8 mouse cellular contexts compared by ENCODE assay signal in the genomic region with DNA sequence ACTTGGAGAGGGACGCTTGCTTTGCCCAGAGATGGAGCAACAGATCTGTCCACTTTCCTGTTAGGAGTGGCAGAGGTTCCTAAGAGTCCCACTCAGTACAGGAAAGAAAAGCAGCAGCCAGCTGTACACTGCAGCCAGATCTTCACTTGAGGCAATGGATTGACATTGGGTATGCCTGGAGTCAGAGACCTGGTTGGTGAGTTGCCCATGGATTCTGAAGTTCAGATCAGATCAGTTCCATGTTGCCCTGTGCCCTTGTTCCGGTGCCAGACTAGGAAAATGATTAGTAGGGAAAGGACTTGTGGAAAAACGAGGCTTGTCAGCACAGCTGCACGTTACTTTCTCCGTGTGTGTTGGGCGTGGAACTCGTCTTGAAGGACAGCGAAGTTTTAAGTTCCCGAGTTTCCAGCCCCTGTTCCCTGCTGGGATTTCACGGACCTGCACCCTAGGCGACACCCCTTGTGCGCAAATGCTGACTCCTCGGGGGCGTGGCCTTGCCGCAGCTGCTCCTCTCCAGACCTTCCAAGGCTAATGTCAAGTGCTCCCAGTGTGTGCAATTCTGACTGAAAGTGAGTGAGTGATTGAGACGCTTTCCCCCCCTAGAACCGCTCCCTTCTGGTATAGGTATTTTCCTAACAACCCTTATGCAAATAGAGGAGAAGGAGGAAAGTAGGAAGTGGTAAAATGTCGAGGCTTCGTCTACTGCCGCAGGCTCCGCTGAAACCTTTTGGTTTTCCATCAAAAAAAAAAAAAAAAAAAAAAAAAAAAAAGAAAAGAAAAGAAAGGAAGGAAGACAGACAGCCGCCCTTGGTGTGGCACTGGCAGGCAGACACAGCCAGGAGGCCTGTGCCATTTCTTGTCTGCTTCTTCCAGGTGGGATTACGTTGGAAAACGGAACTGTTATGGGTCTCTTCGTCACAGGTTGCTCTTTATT. TPM values are rescaled to one million over a fixed set of nuclear protein-coding genes. Genes with fewer than 3 reads are reported as not detected.
DNase-seq lines count a peak whose midpoint lies in the region; ATAC-seq and TF ChIP-seq lines count a peak whose summit lies in the region.

No protein-coding gene starts in this region.

- no peak for TF ChIP-seq POLR2A in thymus, adult 2 months (IDR thresholded peaks at IDR 0.05; ENCODE audit: control insufficient read depth, extremely low read depth, insufficient read depth, low read length, poor library complexity)
- TF ChIP-seq POLR2A in cerebellum, adult 2 months (IDR thresholded peaks at IDR 0.05; ENCODE audit: borderline replicate concordance, insufficient read depth, low read length), result no peak

- H3K4me1 ChIP-seq in thymus, adult 2 months (replicated peaks; ENCODE audit: control insufficient read depth, insufficient read depth, low read length), result peaks cover 11% of the 10 kb centered on the region
- peaks cover 24% of the 10 kb centered on the region for H3K4me1 ChIP-seq in erythroblast, embryonic 14.5 days (ENCODE audit: control insufficient read depth)
- H3K4me1 ChIP-seq in heart, postnatal 0 days (ENCODE audit: control insufficient read depth, insufficient read depth), result peaks cover 17% of the 10 kb centered on the region
- H3K4me1 ChIP-seq in stomach, embryonic 14.5 days (ENCODE audit: control insufficient read depth, insufficient read depth, low read length), result peaks cover 21% of the 10 kb centered on the region
- H3K4me1 ChIP-seq in cerebellum, adult 2 months (ENCODE audit: control insufficient read depth, insufficient read depth, low read length), result peaks cover 4% of the 10 kb centered on the region; the same call in 1 of the 2 replicates

- TF ChIP-seq CTCF in thymus, adult 2 months (IDR thresholded peaks at IDR 0.05; ENCODE audit: borderline replicate concordance, control insufficient read depth, extremely low read depth, insufficient read depth, low read length, poor library complexity), result no peak
- TF ChIP-seq CTCF in heart, postnatal 0 days (IDR thresholded peaks at IDR 0.05; ENCODE audit: low read depth), result no peak
- no peak for TF ChIP-seq CTCF in cerebellum, adult 2 months (IDR thresholded peaks at IDR 0.05; ENCODE audit: borderline replicate concordance, insufficient read depth, low read depth, low read length)

- H3K79me2 ChIP-seq in macrophage (ENCODE audit: inconsistent target), result peaks cover 88% of the 10 kb centered on the region

- no peaks in the 10 kb centered on the region for H3K27me3 ChIP-seq in thymus, adult 2 months (ENCODE audit: control insufficient read depth, insufficient read depth, low read length)
- peaks cover 4% of the 10 kb centered on the region; the same call in 1 of the 2 replicates for H3K27me3 ChIP-seq in erythroblast, embryonic 14.5 days (ENCODE audit: control insufficient read depth)
- H3K27me3 ChIP-seq in heart, postnatal 0 days (ENCODE audit: control insufficient read depth, insufficient read depth, low read length), result no peaks in the 10 kb centered on the region
- no peaks in the 10 kb centered on the region for H3K27me3 ChIP-seq in stomach, embryonic 14.5 days (ENCODE audit: control insufficient read depth, insufficient read depth, low read length)
- no peaks in the 10 kb centered on the region for H3K27me3 ChIP-seq in cerebellum, adult 2 months (ENCODE audit: control insufficient read depth, insufficient read depth, low read length)

- H3K36me3 ChIP-seq in thymus, adult 2 months (ENCODE audit: control insufficient read depth, insufficient read depth, low read length), result no peaks in the 10 kb centered on the region
- peaks cover 32% of the 10 kb centered on the region for H3K36me3 ChIP-seq in erythroblast, embryonic 14.5 days (ENCODE audit: control insufficient read depth)
- H3K36me3 ChIP-seq in heart, postnatal 0 days (replicated peaks; ENCODE audit: control insufficient read depth, insufficient read depth, low read length), result no peaks in the 10 kb centered on the region
- H3K36me3 ChIP-seq in macrophage (ENCODE audit: inconsistent target), result no peaks in the 10 kb centered on the region
- H3K36me3 ChIP-seq in stomach, embryonic 14.5 days (ENCODE audit: control insufficient read depth, insufficient read depth, low read length), result no peaks in the 10 kb centered on the region

- peak overlapping the region; percentile 13; the same call in 1 of the 2 replicates for H3K4me3 ChIP-seq in thymus, adult 2 months (ENCODE audit: control insufficient read depth, insufficient read depth, low read length)
- H3K4me3 ChIP-seq in erythroblast, embryonic 14.5 days (replicated peaks), result peak overlapping the region; percentile 44
- peak overlapping the region; percentile 44 for H3K4me3 ChIP-seq in heart, postnatal 0 days (ENCODE audit: low read depth, low read length)
- H3K4me3 ChIP-seq in macrophage (ENCODE audit: inconsistent target), result peak overlapping the region; percentile 7; the same call in 1 of the 2 replicates
- H3K4me3 ChIP-seq in stomach, embryonic 14.5 days (ENCODE audit: low read depth, low read length), result no peak overlapping the region
- no peak overlapping the region for H3K4me3 ChIP-seq in cerebellum, adult 2 months (replicated peaks; ENCODE audit: insufficient read depth, low read depth, low read length)

- peak; percentile 74 for ATAC-seq in heart, postnatal 0 days (ENCODE audit: insufficient read depth, low read depth)
- ATAC-seq in stomach, embryonic 14.5 days (ENCODE audit: insufficient number of reproducible peaks, insufficient read depth, low FRiP score, low read depth), result no peak

- H3K4me2 ChIP-seq in heart, postnatal 0 days (ENCODE audit: low read depth, low read length), result peak overlapping the region; percentile 83
- peak overlapping the region; percentile 30 for H3K4me2 ChIP-seq in stomach, embryonic 14.5 days (replicated peaks; ENCODE audit: low read depth, low read length)

- H3K27ac ChIP-seq in thymus, adult 2 months (ENCODE audit: control insufficient read depth, insufficient read depth, low read length), result peak overlapping the region; percentile 29; the same call in 1 of the 2 replicates
- 0 out of 2 replicates have a peak overlapping the region, but pooled peaks have one; percentile 4 for H3K27ac ChIP-seq in heart, postnatal 0 days (ENCODE audit: low read depth)
- no peak overlapping the region for H3K27ac ChIP-seq in macrophage
- H3K27ac ChIP-seq in stomach, embryonic 14.5 days (ENCODE audit: low read length), result no peak overlapping the region
- H3K27ac ChIP-seq in cerebellum, adult 2 months (ENCODE audit: insufficient read depth, low read length), result no peak overlapping the region

- no peaks in the 10 kb centered on the region for H3K9me3 ChIP-seq in erythroblast, embryonic 14.5 days (ENCODE audit: control insufficient read depth, low read length)
- no peaks in the 10 kb centered on the region for H3K9me3 ChIP-seq in heart, postnatal 0 days (replicated peaks; ENCODE audit: control insufficient read depth, low read length)
- H3K9me3 ChIP-seq in stomach, embryonic 14.5 days (ENCODE audit: control insufficient read depth, low read depth, low read length), result no peaks in the 10 kb centered on the region

- no peak for TF ChIP-seq EP300 in heart, postnatal 0 days (IDR thresholded peaks at IDR 0.05; ENCODE audit: low read depth)

- 26% methylated on average over 25 of the region's 25 CpGs for WGBS in thymus, adult 2 months
- 8% methylated on average over 25 of the region's 25 CpGs for WGBS in heart, postnatal 0 days
- WGBS in macrophage (ENCODE audit: missing documents), result 32% methylated on average over 21 of the region's 25 CpGs
- WGBS in stomach, embryonic 14.5 days, result 12% methylated on average over 25 of the region's 25 CpGs
- WGBS in cerebellum, adult 2 months, result 53% methylated on average over 25 of the region's 25 CpGs

- DNase-seq in thymus, adult 2 months, result peak; percentile 32
- DNase-seq in thymus, adult 18-20 months, result no peak
- DNase-seq in heart, postnatal 0 days (ENCODE audit: low spot score), result peak; percentile 60
- DNase-seq in kidney, postnatal 14 days, result peak; percentile 65
- DNase-seq in cerebellum, adult 2 months, result no peak

- H3K9ac ChIP-seq in heart, postnatal 0 days (replicated peaks; ENCODE audit: low read depth, low read length), result peak overlapping the region; percentile 48
- H3K9ac ChIP-seq in stomach, embryonic 14.5 days (replicated peaks; ENCODE audit: low read depth, low read length), result no peak overlapping the region

RNA-seq across cellular contexts. Expression of gene Atxn7l1, which starts 28.4 kb away (rescaled TPM):
- polyA plus RNA-seq in thymus, adult 2 months (2012; rRNA removed), result 129 and 141 TPM in 2 replicates
- 3.9 and 4.5 TPM in 2 replicates for polyA plus RNA-seq in erythroblast, embryonic 14.5 days (2012)
- 6.7 and 11.1 TPM in 2 replicates for total RNA-seq in heart, postnatal 0 days (2014; rRNA removed; ENCODE audit: low replicate concordance)
- 4.5 and 5.3 TPM in 2 replicates for polyA plus RNA-seq in heart, postnatal 0 days (2015; fragmentation: Nextera tagmentation; extraction: Ambion mirVana)
- 100 to 1,000 TPM; 107 to 302 (median 207) TPM for total RNA-seq in macrophage (2018; cell fraction: chromatin; rRNA removed)
- total RNA-seq in macrophage (2018; cell fraction: cytosol; rRNA removed), result 100 to 1,000 TPM in 4 of 26 experiments, 10 to 100 TPM in 22; 56.2 to 116 (median 76.1) TPM
- total RNA-seq in macrophage (2018; cell fraction: nucleus; rRNA removed), result 100 to 1,000 TPM; 116 to 257 (median 175) TPM
- polyA plus RNA-seq in macrophage (2018), result 37.6 to 70.4 TPM (median 46.0 TPM) in 3 replicates
- polyA plus RNA-seq in stomach, embryonic 14.5 days (2014; fragmentation: Nextera tagmentation; extraction: Ambion mirVana), result 17.6 and 21.5 TPM in 2 replicates
- 38.7 and 40.9 TPM in 2 replicates for polyA plus RNA-seq in cerebellum, adult 2 months (2012; rRNA removed)

Comparison
In these comparisons a context has a peak if more than half of its experiments do, and no peak if none do; other contexts are left out.
1. DNase-seq: peak in thymus, adult 2 months (single experiment), heart, postnatal 0 days (single experiment) and kidney, postnatal 14 days (single experiment); none in thymus, adult 18-20 months (0 of 2) and cerebellum, adult 2 months (0 of 2).
2. H3K27ac ChIP-seq: peak in thymus, adult 2 months (single experiment) and heart, postnatal 0 days (single experiment); none in macrophage (single experiment), stomach, embryonic 14.5 days (single experiment) and cerebellum, adult 2 months (single experiment).
3. H3K4me3 ChIP-seq: peak in thymus, adult 2 months (single experiment), erythroblast, embryonic 14.5 days (single experiment), heart, postnatal 0 days (single experiment) and macrophage (single experiment); none in stomach, embryonic 14.5 days (single experiment) and cerebellum, adult 2 months (single experiment).